Mouse (Mus musculus) bone marrow, adult 2 months (tissue): Measurements from ENCODE around the gene Rab42.
A peak's percentile ranks its signal among the peaks of the same experiment; 100 is the strongest.

Source experiments
- CTCF ChIP-seq: fragments of 200-500 bp; IDR thresholded peaks from 2 replicates; pipeline ENCODE4 v1.5.1; 2011; ENCODE audit warnings: low read length, control low read depth; ENCODE audit not compliant: control insufficient read depth, insufficient read depth
- POLR2A ChIP-seq: fragments of 200-500 bp; IDR thresholded peaks from 2 replicates; pipeline ENCODE4 v1.6.1; 2011; ENCODE audit warnings: low read depth, mild to moderate bottlenecking, control low read depth, low read length, borderline replicate concordance; ENCODE audit not compliant: control insufficient read depth

DNA sequence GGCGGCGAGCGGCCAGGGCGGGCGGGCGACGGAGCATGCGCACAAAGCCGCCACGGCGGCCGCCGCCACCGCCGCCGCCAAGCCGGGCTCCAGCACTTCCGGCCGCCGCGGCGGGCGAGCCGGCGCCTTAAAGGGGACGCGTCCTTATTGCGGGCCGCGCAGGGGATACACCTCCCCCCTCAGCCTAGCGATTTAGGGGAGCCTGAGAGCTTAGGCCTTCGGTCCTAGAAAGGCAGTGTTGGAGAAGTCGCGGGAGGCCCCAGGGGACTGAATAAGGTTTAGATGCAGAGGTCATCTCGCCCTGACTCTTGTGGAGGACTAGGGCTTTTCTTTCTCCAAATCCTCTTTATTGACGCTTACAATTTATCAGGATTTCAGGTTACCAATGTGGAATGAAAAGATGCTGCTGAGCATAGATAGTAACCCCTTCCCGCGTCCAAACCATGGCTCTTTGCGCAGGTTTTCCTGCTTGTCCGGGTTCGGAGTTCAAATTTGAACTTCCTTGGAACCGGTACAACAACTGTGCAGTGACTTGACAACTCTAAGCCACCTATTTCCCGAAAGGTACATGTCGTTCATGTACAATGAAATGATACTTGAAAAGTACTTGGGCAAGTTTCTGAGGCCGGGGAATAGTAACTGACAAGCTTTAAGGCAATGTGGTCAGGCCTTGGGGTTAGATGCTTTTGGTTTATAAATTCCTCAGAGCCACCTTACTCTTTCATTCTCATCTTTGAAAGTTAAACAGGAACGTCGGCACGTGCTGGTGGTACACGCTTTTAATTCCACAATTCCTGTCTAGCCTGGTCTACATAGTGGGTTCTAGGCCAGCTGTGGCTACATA lies 41.4 kb downstream of the Rab42 start, which contains the start of gene Gmeb1:
- no peak for TF ChIP-seq CTCF
- TF ChIP-seq POLR2A: peak; percentile 79; the same call in 1 of the 2 replicates
